Mouse (Mus musculus) liver, postnatal 0 days (tissue): ENCODE data around the gene Abraxas2.

Experiments used
- CTCF ChIP-seq: sonication (generic); IDR thresholded peaks from 2 replicates; pipeline ENCODE4 v1.5.1; 2016; ENCODE audit warnings: antibody characterized with exemption, low read depth
- EP300 ChIP-seq: IDR thresholded peaks from 2 replicates; pipeline ENCODE4 v1.6.1; 2016; ENCODE audit warnings: antibody characterized with exemption, low read depth, mild to moderate bottlenecking

- TF ChIP-seq CTCF, result no peak
- TF ChIP-seq EP300, result no peak
Observed at GRCm38 (mm10) chr7:132900826-132901531, 42.0 kb downstream of the Abraxas2 start.
